Mouse (Mus musculus): ENCODE measurements around the gene Clec16a.

DNA sequence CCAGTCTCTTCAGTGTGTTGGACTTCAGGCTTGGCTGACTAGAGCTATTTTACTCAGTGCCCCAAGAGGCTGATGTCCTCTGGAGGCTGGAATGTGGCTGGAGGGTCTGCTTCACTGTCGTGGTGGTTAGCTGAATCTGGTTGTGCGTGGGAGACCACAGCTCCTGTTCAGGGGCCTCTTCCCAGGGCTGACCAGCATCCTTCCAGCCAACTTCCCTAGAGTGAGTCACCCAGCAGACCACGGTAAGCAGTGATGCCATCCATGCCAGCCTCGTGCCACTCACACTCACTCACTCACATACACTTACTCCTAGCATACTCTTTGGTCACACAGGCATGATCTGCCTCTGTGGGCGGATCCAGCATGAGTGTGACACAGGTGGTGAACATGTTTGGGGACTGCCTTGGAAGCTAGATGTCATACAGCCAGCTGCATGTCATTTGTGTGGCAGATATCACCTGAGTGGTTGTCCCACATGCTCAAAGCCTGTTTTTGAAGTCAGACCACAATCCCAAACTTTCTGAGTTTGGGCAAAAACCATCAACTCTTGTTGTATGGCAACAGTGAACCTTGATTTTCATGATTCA lies 24.8 kb downstream of the Clec16a start:
- TF ChIP-seq CTCF (conservative IDR thresholded peaks at IDR 0.05; ENCODE audit: insufficient read depth, insufficient read length, low read depth, low read length) = no peak
- TF ChIP-seq POLR2A (IDR thresholded peaks at IDR 0.05; ENCODE audit: low read depth, low read length) = no peak

Measured in kidney, adult 2 months (tissue).